Mouse (Mus musculus): ENCODE measurements around the gene Zfp507. TPM values are rescaled to one million over a fixed set of nuclear protein-coding genes. Genes with fewer than 3 reads are reported as not detected.

Zfp507 gene
- polyA plus RNA-seq, 1 experiment from 2014 or later = 20.6 TPM

GRCm38 (mm10) chr7:35747397-35747964, 55.3 kb downstream of the Zfp507 start:
- 83% methylated on average over 14 of the region's 14 CpGs for WGBS
- ATAC-seq (ENCODE audit: insufficient read depth) (no peak), DNase-seq (no peak)
- Histone ChIP-seq H3K27ac (ENCODE audit: low read depth) (no peak overlapping the region), H3K27me3 (ENCODE audit: insufficient read depth, low read length) (no peaks in the 10 kb centered on the region), H3K9ac (no peak overlapping the region), H3K4me3 (ENCODE audit: low read depth, low read length) (no peak overlapping the region), H3K4me2 (no peak overlapping the region), H3K9me3 (ENCODE audit: low read depth, low read length) (no peaks in the 10 kb centered on the region), H3K36me3 (ENCODE audit: insufficient read depth) (peaks cover 59% of the 10 kb centered on the region), H3K4me1 (ENCODE audit: insufficient read depth) (no peaks in the 10 kb centered on the region)
- no peak for TF ChIP-seq CTCF (IDR thresholded peaks at IDR 0.05; ENCODE audit: low read depth)

GRCm38 (mm10) chr7:35746686-35747396, 56.0 kb downstream of the Zfp507 start:
- no peak overlapping the region for H3K4me3 ChIP-seq (ENCODE audit: low read depth, low read length)
- no peak for TF ChIP-seq CTCF (IDR thresholded peaks at IDR 0.05; ENCODE audit: low read depth)
- no peak overlapping the region for H3K9ac ChIP-seq
- no peak overlapping the region for H3K4me2 ChIP-seq
- 88% methylated on average over 12 of the region's 12 CpGs for WGBS
- H3K36me3 ChIP-seq (ENCODE audit: insufficient read depth) = peaks cover 59% of the 10 kb centered on the region
- H3K9me3 ChIP-seq (ENCODE audit: low read depth, low read length) = no peaks in the 10 kb centered on the region
- DNase-seq = no peak
- no peak for ATAC-seq (ENCODE audit: insufficient read depth)
- H3K4me1 ChIP-seq (ENCODE audit: insufficient read depth) = no peaks in the 10 kb centered on the region
- H3K27me3 ChIP-seq (ENCODE audit: insufficient read depth, low read length) = no peaks in the 10 kb centered on the region
- H3K27ac ChIP-seq (ENCODE audit: low read depth) = no peak overlapping the region

GRCm38 (mm10) chr7:35745281-35745702, 57.5 kb downstream of the Zfp507 start:
- peaks cover 52% of the 10 kb centered on the region for H3K36me3 ChIP-seq (ENCODE audit: insufficient read depth)
- no peak for TF ChIP-seq CTCF (IDR thresholded peaks at IDR 0.05; ENCODE audit: low read depth)
- DNase-seq = no peak
- H3K4me1 ChIP-seq (ENCODE audit: insufficient read depth) = no peaks in the 10 kb centered on the region
- no peak overlapping the region for H3K27ac ChIP-seq (ENCODE audit: low read depth)
- ATAC-seq (ENCODE audit: insufficient read depth) = no peak
- no peak overlapping the region for H3K4me3 ChIP-seq (ENCODE audit: low read depth, low read length)
- no peak overlapping the region for H3K4me2 ChIP-seq
- no peaks in the 10 kb centered on the region for H3K27me3 ChIP-seq (ENCODE audit: insufficient read depth, low read length)
- no peak overlapping the region for H3K9ac ChIP-seq
- 58% methylated on average over 6 of the region's 6 CpGs for WGBS
- no peaks in the 10 kb centered on the region for H3K9me3 ChIP-seq (ENCODE audit: low read depth, low read length)

- no peak for TF ChIP-seq CTCF (IDR thresholded peaks at IDR 0.05; ENCODE audit: low read depth)
- ATAC-seq (ENCODE audit: insufficient read depth) (no peak), DNase-seq (no peak)
- Histone ChIP-seq H3K9ac (no peak overlapping the region), H3K27me3 (ENCODE audit: insufficient read depth, low read length) (no peaks in the 10 kb centered on the region), H3K27ac (ENCODE audit: low read depth) (no peak overlapping the region), H3K9me3 (ENCODE audit: low read depth, low read length) (no peaks in the 10 kb centered on the region), H3K36me3 (ENCODE audit: insufficient read depth) (peaks cover 47% of the 10 kb centered on the region), H3K4me1 (ENCODE audit: insufficient read depth) (no peaks in the 10 kb centered on the region), H3K4me3 (ENCODE audit: low read depth, low read length) (no peak overlapping the region), H3K4me2 (no peak overlapping the region)
- WGBS = 87% methylated on average over 9 of the region's 9 CpGs
Measured at GRCm38 (mm10) chr7:35744771-35745170, 58.0 kb downstream of the Zfp507 start.

- 62% methylated on average over 5 of the region's 5 CpGs for WGBS
- Histone ChIP-seq H3K4me3 (ENCODE audit: low read depth, low read length) (no peak overlapping the region), H3K36me3 (ENCODE audit: insufficient read depth) (peaks cover 25% of the 10 kb centered on the region), H3K27me3 (ENCODE audit: insufficient read depth, low read length) (no peaks in the 10 kb centered on the region), H3K27ac (ENCODE audit: low read depth) (no peak overlapping the region), H3K4me1 (ENCODE audit: insufficient read depth) (no peaks in the 10 kb centered on the region), H3K9me3 (ENCODE audit: low read depth, low read length) (no peaks in the 10 kb centered on the region), H3K9ac (no peak overlapping the region), H3K4me2 (no peak overlapping the region)
- no peak for DNase-seq
- no peak for TF ChIP-seq CTCF (IDR thresholded peaks at IDR 0.05; ENCODE audit: low read depth)
- ATAC-seq (ENCODE audit: insufficient read depth) = no peak
Measured at GRCm38 (mm10) chr7:35742310-35742709, 60.5 kb downstream of the Zfp507 start.

- Histone ChIP-seq H3K9ac (no peak overlapping the region), H3K27me3 (ENCODE audit: insufficient read depth, low read length) (no peaks in the 10 kb centered on the region), H3K4me3 (ENCODE audit: low read depth, low read length) (no peak overlapping the region), H3K4me2 (no peak overlapping the region), H3K36me3 (ENCODE audit: insufficient read depth) (peaks cover 21% of the 10 kb centered on the region), H3K9me3 (ENCODE audit: low read depth, low read length) (no peaks in the 10 kb centered on the region), H3K4me1 (ENCODE audit: insufficient read depth) (no peaks in the 10 kb centered on the region), H3K27ac (ENCODE audit: low read depth) (no peak overlapping the region)
- TF ChIP-seq CTCF (IDR thresholded peaks at IDR 0.05; ENCODE audit: low read depth) = no peak
- 70% methylated on average over 5 of the region's 5 CpGs for WGBS
- ATAC-seq (ENCODE audit: insufficient read depth) (no peak), DNase-seq (no peak)
Measured at GRCm38 (mm10) chr7:35741858-35742257, 60.9 kb downstream of the Zfp507 start.

GRCm38 (mm10) chr7:35740489-35741230, 62.1 kb downstream of the Zfp507 start:
- Histone ChIP-seq H3K4me1 (ENCODE audit: insufficient read depth) (no peaks in the 10 kb centered on the region), H3K27ac (ENCODE audit: low read depth) (no peak overlapping the region), H3K27me3 (ENCODE audit: insufficient read depth, low read length) (no peaks in the 10 kb centered on the region), H3K4me3 (ENCODE audit: low read depth, low read length) (no peak overlapping the region), H3K36me3 (ENCODE audit: insufficient read depth) (peaks cover 15% of the 10 kb centered on the region), H3K9me3 (ENCODE audit: low read depth, low read length) (no peaks in the 10 kb centered on the region), H3K4me2 (no peak overlapping the region), H3K9ac (no peak overlapping the region)
- peak; percentile 70 for TF ChIP-seq CTCF (IDR thresholded peaks at IDR 0.05; ENCODE audit: low read depth)
- ATAC-seq (ENCODE audit: insufficient read depth) (no peak), DNase-seq (peak; percentile 68)
- 51% methylated on average over 5 of the region's 5 CpGs for WGBS

All from lung, embryonic 14.5 days (tissue).